Mouse (Mus musculus): ENCODE results near the gene Zbtb11. TPM values are rescaled to one million over a fixed set of nuclear protein-coding genes. Genes with fewer than 3 reads are reported as not detected.

Gene Zbtb11
- total and polyA plus RNA-seq, 3 experiments = 12.5 to 19.0 TPM; not detected in 1

DNA sequence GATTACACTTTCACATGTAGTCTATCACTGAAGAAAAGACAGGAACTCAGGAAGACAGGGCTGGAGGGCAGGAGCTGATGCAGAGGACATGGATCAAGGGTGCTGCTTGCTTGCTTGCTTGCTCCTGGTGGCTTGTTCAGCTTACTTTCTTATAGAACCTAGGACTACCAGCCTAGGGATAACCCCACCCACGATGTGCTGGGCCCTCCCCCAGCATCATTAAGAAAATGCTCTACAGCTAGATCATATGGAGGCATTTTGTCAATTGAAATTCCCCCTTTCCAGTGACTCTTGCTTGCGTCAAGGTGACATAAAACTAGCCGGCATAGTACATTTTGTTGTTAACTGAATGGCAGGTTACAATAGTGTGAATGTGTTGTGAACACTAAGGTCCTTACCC, 82.2 kb downstream of the Zbtb11 start:
- TF ChIP-seq MAFK (IDR thresholded peaks at IDR 0.05; ENCODE audit: borderline replicate concordance, low read depth, low read length) (no peak), UBTF (IDR thresholded peaks at IDR 0.05; ENCODE audit: borderline replicate concordance, insufficient read depth, low read depth, low read length) (no peak), CHD2 (IDR thresholded peaks at IDR 0.05; ENCODE audit: low read length) (no peak), MYC (IDR thresholded peaks at IDR 0.05; ENCODE audit: low read depth, low read length) (no peak), ELF1 (IDR thresholded peaks at IDR 0.05; ENCODE audit: low read depth, low read length) (no peak), EP300 (IDR thresholded peaks at IDR 0.05; ENCODE audit: low read depth in 1 of 2, low read length in 2 of 2) (no peak), TCF12 (IDR thresholded peaks at IDR 0.05; ENCODE audit: low read depth, low read length) (no peak), MXI1 (IDR thresholded peaks at IDR 0.05; ENCODE audit: low read depth, low read length) (no peak), ZMIZ1 (IDR thresholded peaks at IDR 0.05; ENCODE audit: low read depth, low read length) (no peak), SMC3 (IDR thresholded peaks at IDR 0.05; ENCODE audit: low read depth, low read length) (no peak), ETS1 (IDR thresholded peaks at IDR 0.05; ENCODE audit: low read depth, low read length) (no peak), POLR2AphosphoS5 (IDR thresholded peaks at IDR 0.05; ENCODE audit: borderline replicate concordance, low read depth, low read length) (no peak), HCFC1 (IDR thresholded peaks at IDR 0.05; ENCODE audit: low read depth, low read length) (no peak), BHLHE40 (IDR thresholded peaks at IDR 0.05; ENCODE audit: borderline replicate concordance, low read depth, low read length) (no peak), ZNF384 (IDR thresholded peaks at IDR 0.05; ENCODE audit: low read depth, low read length) (no peak), MEF2A (IDR thresholded peaks at IDR 0.05; ENCODE audit: extremely low read depth, insufficient replicate concordance, low read depth, low read length, poor library complexity, severe bottlenecking) (no peak), POLR2AphosphoS2 (IDR thresholded peaks at IDR 0.05; ENCODE audit: low read length) (no peak), MAX (IDR thresholded peaks at IDR 0.05; ENCODE audit: low read length) (no peak), GABPA (IDR thresholded peaks at IDR 0.05; ENCODE audit: low read depth, low read length) (no peak)
- Histone ChIP-seq H3K27ac (ENCODE audit: control insufficient read depth, low read depth, low read length) (no peak overlapping the region), H3K36me3 (ENCODE audit: control insufficient read depth in 1 of 2, insufficient read depth in 2 of 2, low read length in 2 of 2) (no peaks in the 10 kb centered on the region), H3K4me1 (ENCODE audit: control insufficient read depth in 1 of 2, insufficient read depth in 2 of 2, low read length in 2 of 2) (no peaks in the 10 kb centered on the region), H3K4me3 (ENCODE audit: control insufficient read depth in 1 of 2, insufficient read depth in 1 of 2, low read depth in 2 of 2, low read length in 2 of 2) (no peak overlapping the region), H3K27me3 (ENCODE audit: control insufficient read depth in 1 of 2, insufficient read depth in 2 of 2, low read length in 2 of 2) (peaks cover 4% of the 10 kb centered on the region in 2 experiments; a peak in 2 of 4 replicates), H3K9me3 (replicated peaks; ENCODE audit: insufficient read depth, low read length) (no peaks in the 10 kb centered on the region), H3K9ac (ENCODE audit: control insufficient read depth, low read depth, low read length, poor library complexity, severe bottlenecking) (no peak overlapping the region), H3K79me2 (ENCODE audit: control insufficient read depth, insufficient read depth, low read length, poor library complexity) (no peaks in the 10 kb centered on the region)
- no peak for DNase-seq (ENCODE audit: low read depth, low spot score)

DNA sequence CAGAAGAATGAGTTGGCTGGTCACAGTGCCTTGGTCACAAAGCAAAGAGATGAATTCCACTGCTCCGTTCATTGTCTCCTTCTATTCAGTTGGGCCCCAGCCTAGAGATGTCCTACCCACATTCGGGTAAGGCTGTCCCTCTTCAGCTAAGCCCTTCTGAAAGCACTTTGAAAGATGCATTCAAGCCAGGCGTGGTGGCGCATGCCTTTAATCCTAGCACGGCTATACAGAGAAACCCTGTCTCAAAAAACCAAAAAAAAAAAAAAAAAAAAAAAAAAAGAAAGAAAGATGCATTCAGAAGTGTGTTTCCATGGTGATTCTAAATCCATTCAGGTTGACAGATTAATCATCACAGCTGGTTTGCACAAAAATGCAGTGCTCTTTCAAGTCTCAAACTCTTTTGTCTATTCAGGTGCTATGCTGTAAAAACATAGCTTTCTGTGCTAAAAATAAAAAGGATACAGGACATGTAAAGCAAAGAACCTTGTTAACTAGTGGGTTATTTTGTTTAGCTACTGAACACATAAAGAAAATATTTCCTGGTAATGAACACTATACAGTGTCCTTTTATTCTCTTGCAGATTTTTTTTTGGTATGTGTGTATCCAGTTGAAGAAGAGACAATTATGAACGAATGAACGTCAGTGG, 83.4 kb downstream of the Zbtb11 start:
- Histone ChIP-seq H3K79me2 (ENCODE audit: control insufficient read depth, insufficient read depth, low read length, poor library complexity) (no peaks in the 10 kb centered on the region), H3K36me3 (ENCODE audit: control insufficient read depth in 1 of 2, insufficient read depth in 2 of 2, low read length in 2 of 2) (peaks cover 0 to 4% of the 10 kb centered on the region in 2 experiments; a peak in 2 of 4 replicates), H3K9me3 (replicated peaks; ENCODE audit: insufficient read depth, low read length) (no peaks in the 10 kb centered on the region), H3K4me3 (ENCODE audit: control insufficient read depth in 1 of 2, insufficient read depth in 1 of 2, low read depth in 2 of 2, low read length in 2 of 2) (no peak overlapping the region), H3K27me3 (ENCODE audit: control insufficient read depth in 1 of 2, insufficient read depth in 2 of 2, low read length in 2 of 2) (peaks cover 4% of the 10 kb centered on the region in 2 experiments; a peak in 2 of 4 replicates), H3K9ac (ENCODE audit: control insufficient read depth, low read depth, low read length, poor library complexity, severe bottlenecking) (no peak overlapping the region), H3K27ac (ENCODE audit: control insufficient read depth, low read depth, low read length) (no peak overlapping the region), H3K4me1 (ENCODE audit: control insufficient read depth in 1 of 2, insufficient read depth in 2 of 2, low read length in 2 of 2) (peaks cover 0 to 7% of the 10 kb centered on the region in 2 experiments; a peak in 3 of 4 replicates)
- TF ChIP-seq BHLHE40 (IDR thresholded peaks at IDR 0.05; ENCODE audit: borderline replicate concordance, low read depth, low read length) (no peak), USF2 (IDR thresholded peaks at IDR 0.05; ENCODE audit: borderline replicate concordance in 1 of 2, insufficient read depth in 1 of 2, low read depth in 1 of 2, low read length in 2 of 2) (no peak), ZMIZ1 (IDR thresholded peaks at IDR 0.05; ENCODE audit: low read depth, low read length) (no peak), TCF12 (IDR thresholded peaks at IDR 0.05; ENCODE audit: low read depth, low read length) (no peak), MAX (IDR thresholded peaks at IDR 0.05; ENCODE audit: low read length) (no peak), MAZ (IDR thresholded peaks at IDR 0.05; ENCODE audit: low read depth, low read length) (no peak), NELFE (IDR thresholded peaks at IDR 0.05; ENCODE audit: low read depth, low read length) (no peak), POLR2A (IDR thresholded peaks at IDR 0.05; ENCODE audit: control insufficient read depth in 1 of 2, insufficient read depth in 1 of 2, low read depth in 1 of 2, low read length in 2 of 2, poor library complexity in 1 of 2) (no peak), MYB (IDR thresholded peaks at IDR 0.05; ENCODE audit: low read depth, low read length) (no peak), RAD21 (IDR thresholded peaks at IDR 0.05; ENCODE audit: low read depth, low read length) (no peak)
- DNase-seq (ENCODE audit: low read depth, low spot score) = no peak

All from MEL (cell line).